Mouse (Mus musculus): ENCODE results near the gene Olfr1309.
"Not testable (repeated sequence)": the region's sequence is repeated elsewhere in the genome, so short reads cannot be mapped to it uniquely, and the experiment has no call there.

Olfr1309 gene

DNA sequence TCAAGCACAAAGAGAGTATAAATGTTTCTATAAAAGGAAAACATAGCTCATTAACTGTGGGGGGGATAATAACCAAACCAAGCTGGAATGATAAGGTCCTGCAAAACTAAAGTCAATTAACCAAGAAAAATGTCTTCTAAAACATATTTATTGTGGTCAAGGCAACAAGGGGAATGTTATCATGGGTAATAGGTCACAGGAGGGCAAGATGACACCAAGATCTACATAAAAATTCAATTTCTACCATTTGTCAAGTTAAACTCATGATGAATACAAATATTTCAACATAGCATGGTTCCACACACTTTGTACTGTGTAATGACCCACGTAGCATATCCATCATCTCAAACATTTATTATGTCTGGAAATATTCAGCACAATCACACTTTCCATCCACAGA, at the start of gene Olfr1309:
TSS of gene Olfr1309 (minus strand) at position 101 of the 400 bp plus-strand sequence.
- DNase-seq (ENCODE audit: extremely low read depth, low read depth, low spot score) = no peak

DNA sequence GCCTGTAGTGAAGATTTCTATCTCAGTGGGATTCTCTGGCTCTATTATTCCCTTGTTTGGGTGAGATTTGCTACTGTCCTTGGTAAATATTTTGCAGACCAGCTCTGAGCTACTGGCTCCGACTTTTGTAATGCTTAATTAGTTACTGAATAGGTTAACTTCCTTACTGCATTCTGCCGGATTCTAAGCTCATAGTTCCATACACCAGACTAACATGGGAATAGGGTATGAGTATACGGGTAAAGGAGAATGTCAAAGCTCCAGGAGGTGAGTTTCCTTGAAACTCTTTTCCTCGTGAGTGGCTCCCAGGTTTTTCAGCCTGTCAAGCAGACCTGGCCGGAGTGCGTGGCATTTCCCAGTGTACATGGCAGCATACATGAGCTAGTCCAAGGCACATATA, 36.9 kb upstream of the Olfr1309 start:
- not testable (repeated sequence) for DNase-seq (ENCODE audit: extremely low read depth, low read depth, low spot score)

- DNase-seq (ENCODE audit: extremely low read depth, low read depth, low spot score) = no peak
Observed at GRCm38 (mm10) chr2:112024312-112024711, 34.2 kb upstream of the Olfr1309 start, which contains the start of gene Olfr1311. TSS of gene Olfr1311 (minus strand) at chr2:112024412.

DNA sequence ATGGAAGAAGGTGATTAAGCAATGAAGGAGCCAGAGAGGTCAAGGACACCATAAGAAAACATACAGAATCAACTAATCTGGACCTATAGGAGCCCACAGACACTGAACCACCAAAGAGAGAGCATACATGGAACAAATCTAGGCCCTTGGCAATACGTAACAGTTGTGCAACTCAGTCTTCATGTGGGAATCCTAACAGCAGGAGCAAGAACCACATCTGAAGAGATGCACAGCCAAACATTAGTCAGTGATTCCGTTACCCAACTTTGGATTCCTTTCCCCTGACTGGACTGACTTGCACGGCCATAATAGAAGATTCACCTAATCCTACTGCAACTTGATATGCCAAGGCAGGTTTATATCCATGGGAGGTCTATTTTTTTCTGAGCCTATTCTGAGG, 24.8 kb upstream of the Olfr1309 start:
- no peak for DNase-seq (ENCODE audit: extremely low read depth, low read depth, low spot score)

- DNase-seq (ENCODE audit: extremely low read depth, low read depth, low spot score) = no peak
Observed at GRCm38 (mm10) chr2:112012608-112013007, 22.5 kb upstream of the Olfr1309 start, which contains the start of gene Olfr1310. TSS of gene Olfr1310 (minus strand) at chr2:112012708.

DNA sequence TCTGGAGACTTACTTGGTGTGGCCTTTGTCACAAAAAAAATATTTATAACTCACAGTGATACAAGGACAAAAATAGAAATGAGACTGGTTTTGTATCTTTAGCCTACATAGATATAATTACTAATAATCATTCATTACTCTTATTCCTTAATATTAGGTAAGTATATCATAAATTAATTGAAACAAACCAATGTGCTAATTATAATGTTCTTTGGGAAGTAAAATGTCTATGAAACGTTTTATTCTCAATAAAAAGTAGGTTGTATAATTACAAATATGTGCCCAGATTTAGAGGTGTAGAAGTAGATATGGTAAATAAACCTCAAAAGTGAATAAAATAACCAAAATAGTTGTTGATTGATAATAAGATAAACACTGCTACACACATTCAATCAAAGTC, 25.2 kb downstream of the Olfr1309 start, which contains the start of gene Olfr1308:
TSS of gene Olfr1308 (minus strand) at position 101 of the 400 bp plus-strand sequence.
- no peak for DNase-seq (ENCODE audit: extremely low read depth, low read depth, low spot score)

GRCm38 (mm10) chr2:111949340-111949739, 40.7 kb downstream of the Olfr1309 start, which contains the start of gene Olfr1307:
TSS of gene Olfr1307 (minus strand) at chr2:111949440.
- no peak for DNase-seq (ENCODE audit: extremely low read depth, low read depth, low spot score)

All from fat pad, adult 2 months (tissue).